In the genomic region with DNA sequence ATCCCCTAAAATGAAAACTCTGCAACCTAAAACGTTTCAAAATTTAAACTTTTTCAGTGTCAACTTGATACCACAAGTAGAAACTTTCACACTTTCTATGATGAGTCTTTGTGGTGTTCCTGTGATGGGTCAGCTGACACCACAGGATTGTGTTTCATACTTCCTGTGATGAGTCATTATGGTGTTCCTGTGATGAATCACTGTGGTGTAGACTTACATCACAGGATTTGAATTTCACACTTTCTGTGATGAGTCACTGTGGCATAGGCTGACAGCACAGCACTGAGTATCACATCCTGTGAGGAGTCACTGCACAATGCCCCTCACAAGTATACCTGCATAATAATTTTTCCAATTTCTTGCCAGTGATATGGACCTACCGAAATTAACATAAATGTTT, we compare ENCODE assay signal across 17 mouse cellular contexts.
DNase-seq lines count a peak whose midpoint lies in the region; ATAC-seq and TF ChIP-seq lines count a peak whose summit lies in the region.
"Had no signal": no experiment of that assay in that cellular context is flagged by ENCODE, and none has a peak within 500 bp of the region (broad histone marks: within the 10 kb centered on the region; RNA-seq: fewer than 3 reads in every experiment).

No protein-coding gene starts in this region.

- peaks cover 19% of the 10 kb centered on the region for H3K9me3 ChIP-seq in G1E (replicated peaks)
- H3K9me3 ChIP-seq: embryonic facial prominence, embryonic 13.5 days; hindbrain, embryonic 12.5 days; intestine, embryonic 15.5 days; liver, embryonic 15.5 days; midbrain, embryonic 10.5 days had no signal

- H3K27me3 ChIP-seq in G1E (ENCODE audit: insufficient read depth, low read length) = no peaks in the 10 kb centered on the region
- H3K27me3 ChIP-seq: embryonic facial prominence, embryonic 13.5 days; hindbrain, embryonic 12.5 days; intestine, embryonic 15.5 days; liver, embryonic 15.5 days had no signal

- TF ChIP-seq CTCF in G1E (IDR thresholded peaks at IDR 0.05; ENCODE audit: low read depth, low read length) = no peak

- no peaks in the 10 kb centered on the region for H3K4me1 ChIP-seq in G1E (ENCODE audit: insufficient read depth, low read depth, low read length)
- H3K4me1 ChIP-seq: hindbrain, embryonic 12.5 days; intestine, embryonic 15.5 days; liver, embryonic 15.5 days; midbrain, embryonic 10.5 days had no signal

- ATAC-seq in G1E (ENCODE audit: extremely low read depth, insufficient number of reproducible peaks, low FRiP score, poor library complexity, severe bottlenecking) = peak; percentile 42; the same call in 1 of the 2 replicates
- ATAC-seq: intestine, embryonic 15.5 days had no signal

- H3K4me3 ChIP-seq in G1E (ENCODE audit: low read depth, low read length) = no peak overlapping the region
- H3K4me3 ChIP-seq: embryonic facial prominence, embryonic 13.5 days; gastrocnemius, adult 2 months; hindbrain, embryonic 12.5 days; intestine, embryonic 15.5 days; liver, embryonic 15.5 days; midbrain, embryonic 10.5 days had no signal

- H3K36me3 ChIP-seq in G1E (replicated peaks) = no peaks in the 10 kb centered on the region
- H3K36me3 ChIP-seq: embryonic facial prominence, embryonic 13.5 days; hindbrain, embryonic 12.5 days; intestine, embryonic 15.5 days; liver, embryonic 15.5 days; midbrain, embryonic 10.5 days had no signal

- peak; percentile 32 for DNase-seq in right cerebral cortex, adult 18-20 months
- no peak for DNase-seq in right cerebral cortex, postnatal 4 days
- DNase-seq in G1E (ENCODE audit: low spot score) (no peak), adipocyte (ENCODE audit: low spot score) (peak; percentile 3)
- DNase-seq in telencephalon, adult 2 months (ENCODE audit: low read depth, low spot score) = peak; percentile 10
- no peak for DNase-seq in embryo, embryonic 10 days (ENCODE audit: low spot score)
- no peak for DNase-seq in heart, adult 8-10 months (ENCODE audit: low spot score)
- DNase-seq: adrenal gland, postnatal 25 days; cerebellum, adult 9-10 months; gastrocnemius, adult 2 months; lung, postnatal 14 days; thymus, postnatal 36 days had no signal

Comparison
In these comparisons a context has a peak if more than half of its experiments do, and no peak if none do; other contexts are left out.
1. DNase-seq: peak in right cerebral cortex, adult 18-20 months (single experiment), adipocyte (single experiment) and telencephalon, adult 2 months (single experiment); none in right cerebral cortex, postnatal 4 days (single experiment), G1E (single experiment), embryo, embryonic 10 days (single experiment) and heart, adult 8-10 months (single experiment).